Mouse (Mus musculus): ENCODE measurements around the gene Pcolce2.

Pcolce2 gene

GRCm38 (mm10) chr9:95654356-95654755 is 17.0 kb downstream of the Pcolce2 start:
- no peak for DNase-seq (ENCODE audit: low spot score)

DNA sequence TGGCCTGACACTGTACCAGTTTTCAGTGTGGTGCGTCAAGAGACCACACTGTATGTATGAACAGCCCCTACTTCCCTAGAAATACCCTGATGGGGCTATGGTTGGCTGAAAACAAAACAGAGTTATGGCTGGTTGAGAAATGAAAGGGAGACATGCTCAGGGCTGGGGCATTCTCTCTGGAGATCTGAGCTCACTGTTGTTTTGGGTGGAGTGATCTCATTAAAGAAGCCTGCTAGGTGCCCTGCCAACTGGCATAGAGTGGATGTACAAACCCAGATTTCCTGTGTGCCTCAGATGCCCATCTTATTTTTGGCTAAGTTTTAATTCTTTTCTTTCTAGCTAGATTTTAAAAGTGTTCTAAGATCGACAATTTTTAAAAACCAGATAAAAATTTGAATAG is 20.5 kb downstream of the Pcolce2 start:
- DNase-seq (ENCODE audit: low spot score): no peak

DNA sequence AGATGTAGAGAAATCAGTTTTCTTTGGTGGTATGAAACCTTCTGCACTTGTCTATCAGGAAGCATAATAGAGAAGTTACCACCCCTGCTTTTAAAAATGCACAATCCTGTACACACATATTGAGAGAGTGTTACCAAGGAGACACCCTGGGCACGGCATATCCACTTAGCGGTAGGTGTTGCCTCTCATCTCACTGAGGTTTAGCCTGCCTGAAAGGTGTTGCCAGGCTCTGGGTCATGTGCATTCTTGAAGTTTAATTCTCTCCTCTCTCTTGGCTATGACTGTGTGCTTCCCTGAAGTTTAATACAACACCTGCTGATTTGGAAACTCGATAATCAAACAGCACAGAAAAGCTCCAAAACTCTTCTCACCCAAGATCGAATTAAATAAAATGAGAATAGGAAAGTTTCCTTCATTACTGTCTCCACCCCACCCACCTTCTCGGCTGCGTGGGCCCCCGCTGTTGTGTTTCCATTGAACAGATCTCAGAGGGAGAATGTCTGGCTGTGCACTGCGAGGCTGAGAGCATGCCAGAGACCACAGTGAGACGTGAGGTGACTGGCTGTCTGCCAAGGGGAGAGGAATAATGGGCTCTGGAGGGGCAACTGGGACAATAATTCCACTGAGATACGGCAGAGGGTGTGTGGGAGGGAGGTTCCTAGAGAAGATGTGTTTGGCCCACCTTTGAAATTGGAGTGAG is 27.0 kb downstream of the Pcolce2 start:
- no peak for DNase-seq (ENCODE audit: low spot score)

GRCm38 (mm10) chr9:95665835-95666234 is 28.4 kb downstream of the Pcolce2 start:
- no peak for DNase-seq (ENCODE audit: low spot score)

- no peak for DNase-seq (ENCODE audit: low spot score)
Measured at GRCm38 (mm10) chr9:95667836-95668235, 30.4 kb downstream of the Pcolce2 start.

DNA sequence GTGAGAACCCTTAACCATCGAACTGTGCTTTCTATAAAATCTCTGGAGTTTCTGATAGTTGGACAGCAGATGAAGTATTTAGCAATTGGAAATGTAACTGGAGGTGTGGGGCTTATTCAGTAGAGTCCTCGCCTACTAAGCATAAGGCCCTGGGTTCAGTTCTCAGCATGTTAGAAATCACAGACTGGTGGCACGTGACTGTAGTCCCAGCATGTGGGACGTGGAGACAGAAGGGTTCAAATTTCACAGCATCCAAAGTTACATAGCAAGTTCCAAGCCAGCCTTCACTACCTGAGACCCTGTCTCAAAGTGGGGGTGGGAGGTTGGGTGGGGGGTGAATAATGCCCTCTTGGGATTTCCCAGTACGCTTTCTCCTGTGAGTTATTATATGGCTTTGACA is 30.9 kb downstream of the Pcolce2 start:
- peak; percentile 6 for DNase-seq (ENCODE audit: low spot score)

DNA sequence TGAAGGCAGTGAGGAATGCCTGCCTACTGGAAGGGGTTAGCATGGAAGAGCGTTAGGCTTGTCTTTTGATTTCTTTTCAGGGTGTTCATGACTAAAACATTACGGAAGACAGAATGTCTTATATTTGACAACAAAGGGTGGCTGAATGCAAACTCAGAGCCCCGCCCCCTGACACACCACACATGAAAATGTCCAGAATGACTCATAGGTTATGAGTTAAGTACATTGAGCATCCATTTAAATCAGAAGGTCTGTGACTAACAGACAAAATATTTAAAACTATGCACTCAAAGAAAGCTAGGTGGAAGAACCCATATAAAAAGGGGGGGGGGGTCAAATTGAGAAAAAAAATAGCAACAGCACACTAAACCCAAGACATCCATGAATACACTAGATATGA is 34.9 kb downstream of the Pcolce2 start:
- DNase-seq (ENCODE audit: low spot score): no peak

DNA sequence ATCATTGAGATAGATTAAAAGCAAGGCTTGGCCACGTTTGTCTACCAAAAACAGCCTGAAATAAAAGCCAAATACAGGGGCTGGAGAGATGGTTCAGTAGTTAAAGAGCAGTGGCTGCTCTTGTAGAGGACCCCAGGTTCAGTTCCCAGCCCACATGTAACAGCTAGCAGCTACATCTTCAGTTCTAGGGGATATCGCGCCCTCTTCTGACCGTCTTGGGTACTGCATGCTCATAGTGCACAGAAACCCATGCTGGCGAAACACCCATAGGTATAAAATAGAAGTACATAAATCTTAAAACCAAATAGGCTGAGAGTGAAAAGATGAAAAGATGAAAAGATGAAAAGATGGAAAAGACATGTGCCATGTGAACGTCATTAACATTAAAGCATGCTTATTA is 35.4 kb downstream of the Pcolce2 start:
- no peak for DNase-seq (ENCODE audit: low spot score)

DNA sequence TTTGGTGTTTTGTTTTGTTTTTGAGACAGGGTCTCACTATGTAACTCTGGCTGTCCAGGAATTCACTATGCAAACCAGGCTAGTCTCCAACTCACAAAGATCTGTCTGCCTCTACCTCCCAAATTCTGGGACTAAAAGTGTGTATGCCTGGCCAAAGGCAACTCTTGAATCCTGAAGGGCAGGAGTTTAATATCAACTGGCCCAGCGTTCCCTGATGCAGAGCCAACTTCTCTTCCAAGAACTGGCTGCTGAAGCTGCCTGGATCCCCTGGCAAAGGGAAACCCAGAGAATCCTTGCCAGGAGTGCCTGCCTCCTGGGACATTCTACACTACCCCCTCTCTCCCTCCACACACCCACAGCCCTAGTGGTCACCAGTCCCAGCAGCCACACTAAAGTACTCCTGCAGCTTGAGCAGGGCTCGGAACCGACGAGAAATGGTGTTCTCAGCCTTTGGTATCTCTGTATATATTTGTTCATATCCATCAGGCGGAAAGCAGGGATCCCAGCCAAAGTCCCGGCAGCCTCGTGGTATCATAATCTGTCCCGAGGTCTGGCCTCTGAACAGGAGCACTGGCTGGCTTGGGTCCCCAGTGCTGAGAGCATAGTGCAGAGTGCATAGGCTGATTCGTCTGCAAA is 37.8 kb downstream of the Pcolce2 start:
- no peak for DNase-seq (ENCODE audit: low spot score)

DNA sequence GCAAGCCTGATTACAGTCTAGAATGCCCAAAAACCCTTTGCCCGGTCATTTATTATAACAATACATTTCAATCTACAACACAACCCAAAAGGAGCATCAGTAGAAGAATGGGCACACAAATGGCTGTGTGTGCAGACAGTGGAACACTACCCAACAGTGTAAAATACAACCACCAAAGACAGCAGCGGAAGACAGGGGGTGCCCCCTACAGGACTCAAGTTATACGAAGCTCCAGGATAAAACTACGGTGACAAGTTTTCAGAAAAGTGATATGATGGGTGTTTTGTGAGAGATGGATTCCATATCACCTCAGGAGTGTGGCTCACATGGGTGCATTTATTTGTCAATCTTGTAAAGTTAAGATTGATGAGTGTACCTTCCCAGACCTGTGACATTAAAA is 38.6 kb downstream of the Pcolce2 start:
- DNase-seq (ENCODE audit: low spot score): no peak

DNA sequence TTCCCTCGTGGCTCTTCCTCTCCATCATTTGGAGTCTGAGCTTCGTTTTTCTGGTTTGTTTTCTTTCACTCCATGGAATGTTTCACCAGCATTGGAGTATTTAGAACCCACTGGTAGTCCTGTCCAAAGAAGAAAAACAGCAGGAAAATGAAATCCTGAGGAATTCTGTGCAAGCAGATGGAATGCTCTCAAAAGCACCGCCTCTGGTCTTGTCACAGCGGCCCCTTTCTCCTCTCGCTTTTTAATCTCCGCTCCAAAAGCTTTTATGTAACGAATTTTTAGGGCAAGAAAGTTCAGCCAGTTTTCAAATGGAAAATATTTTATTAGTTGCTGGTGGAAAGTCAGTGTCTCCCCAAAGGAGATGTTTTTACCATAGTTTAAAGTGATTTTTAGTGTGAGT is 42.6 kb downstream of the Pcolce2 start:
- no peak for DNase-seq (ENCODE audit: low spot score)

DNA sequence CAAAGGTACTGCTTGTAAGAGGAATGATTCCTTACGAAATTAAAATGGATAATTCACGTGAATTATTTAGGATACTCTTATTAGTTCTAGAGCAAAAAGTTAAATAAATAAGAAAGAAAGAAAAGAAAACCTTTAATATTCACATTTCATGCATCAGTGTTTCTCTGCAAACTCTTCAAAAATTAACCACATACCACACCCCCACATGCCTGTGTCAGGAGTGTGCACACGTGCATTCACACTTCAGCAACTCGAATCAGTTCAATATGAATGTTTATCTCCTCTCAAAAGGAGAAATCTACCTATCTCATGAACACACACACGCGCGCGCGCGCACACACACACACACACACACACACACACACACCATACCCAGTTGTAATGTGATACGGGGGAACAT is 43.3 kb downstream of the Pcolce2 start:
- DNase-seq (ENCODE audit: low spot score): no peak

- peak; percentile 48 for DNase-seq (ENCODE audit: low spot score)
Measured at GRCm38 (mm10) chr9:95685660-95686440, 48.4 kb downstream of the Pcolce2 start.

DNA sequence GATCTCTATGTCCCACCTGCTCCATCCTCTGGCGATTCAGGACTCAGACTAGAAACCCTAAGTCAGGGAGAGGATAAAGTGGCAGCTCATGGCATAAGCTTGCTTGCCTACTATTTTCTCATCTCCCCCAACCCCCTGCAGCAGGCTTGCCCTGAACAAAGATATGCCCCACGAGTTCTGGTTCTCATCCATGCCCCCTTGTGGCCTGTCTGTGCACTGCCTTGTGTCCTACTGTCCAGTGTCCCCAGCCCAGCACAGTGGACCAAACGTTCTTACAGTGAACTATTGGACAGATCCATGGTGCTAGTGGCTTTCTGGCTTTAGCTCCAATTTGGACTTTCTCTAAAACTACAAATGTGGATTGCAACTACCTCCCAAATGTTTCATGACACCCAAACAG is 50.7 kb downstream of the Pcolce2 start:
- peak; percentile 31 for DNase-seq (ENCODE audit: low spot score)

DNA sequence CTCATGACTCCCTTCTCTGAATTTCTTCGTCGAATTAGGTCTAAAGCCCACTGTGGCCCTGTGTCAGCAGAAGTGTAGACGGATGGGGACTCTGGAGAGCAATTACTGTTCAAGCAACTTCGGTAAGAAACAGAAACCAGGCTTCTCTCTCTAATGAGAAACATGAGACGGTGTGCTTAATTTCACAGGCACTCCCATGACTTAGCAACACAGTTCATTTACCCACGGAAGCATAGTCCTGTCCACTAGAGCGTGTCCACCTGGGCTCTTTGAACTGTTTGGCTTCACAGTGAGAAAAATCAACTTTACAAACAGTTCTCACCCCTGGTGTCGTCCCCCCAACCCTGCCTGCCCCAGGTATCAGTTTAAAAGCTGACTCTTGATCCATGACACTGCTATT is 55.4 kb downstream of the Pcolce2 start:
- no peak for DNase-seq (ENCODE audit: low spot score)

DNA sequence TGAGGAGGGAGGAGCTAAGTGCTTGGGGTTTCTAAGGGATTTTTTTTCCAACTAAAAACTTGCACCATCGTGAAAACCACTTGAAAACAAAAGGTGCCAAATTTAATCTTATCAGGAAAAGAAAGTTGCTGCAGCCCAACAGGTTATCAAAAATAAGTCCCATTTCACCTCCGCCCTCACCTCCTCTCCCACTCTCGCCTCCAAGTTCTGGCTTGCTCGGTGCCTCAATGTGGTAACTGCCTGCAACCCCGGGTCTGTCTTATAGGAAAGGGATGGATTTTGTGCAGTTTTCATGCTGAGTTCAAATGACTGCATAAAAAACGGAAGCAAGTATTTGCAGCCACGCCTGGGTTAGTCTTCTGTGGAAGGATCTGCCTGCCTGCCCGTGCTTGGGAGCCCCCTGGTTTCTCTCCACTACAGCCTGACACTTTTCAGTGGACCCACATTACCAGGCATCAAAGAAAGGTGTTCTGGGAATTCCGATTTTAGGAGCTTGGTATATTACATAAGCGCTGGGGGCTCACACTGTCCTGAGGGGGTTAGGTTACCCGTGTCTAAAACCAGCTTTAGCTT is 56.2 kb downstream of the Pcolce2 start:
- no peak for DNase-seq (ENCODE audit: low spot score)

DNA sequence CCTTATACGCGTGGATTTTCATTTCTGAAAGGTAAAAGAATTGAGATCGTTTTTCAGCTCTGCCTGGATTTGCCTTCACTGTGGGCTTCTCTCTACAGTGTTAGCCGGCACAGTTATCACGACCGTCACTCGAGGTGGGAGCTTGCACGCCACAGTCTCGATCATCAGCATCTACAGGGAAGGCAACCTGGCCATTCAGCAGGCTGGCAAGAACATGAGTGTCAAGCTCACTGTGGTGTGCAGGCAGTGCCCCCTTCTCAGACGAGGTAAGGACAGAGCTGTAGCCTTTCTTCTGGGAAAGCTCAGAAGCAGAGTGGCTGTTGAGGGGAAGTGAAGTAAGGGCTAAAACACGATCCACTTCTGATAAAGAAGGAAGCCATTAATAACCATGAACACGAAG is 57.1 kb downstream of the Pcolce2 start:
- no peak for DNase-seq (ENCODE audit: low spot score)

DNA sequence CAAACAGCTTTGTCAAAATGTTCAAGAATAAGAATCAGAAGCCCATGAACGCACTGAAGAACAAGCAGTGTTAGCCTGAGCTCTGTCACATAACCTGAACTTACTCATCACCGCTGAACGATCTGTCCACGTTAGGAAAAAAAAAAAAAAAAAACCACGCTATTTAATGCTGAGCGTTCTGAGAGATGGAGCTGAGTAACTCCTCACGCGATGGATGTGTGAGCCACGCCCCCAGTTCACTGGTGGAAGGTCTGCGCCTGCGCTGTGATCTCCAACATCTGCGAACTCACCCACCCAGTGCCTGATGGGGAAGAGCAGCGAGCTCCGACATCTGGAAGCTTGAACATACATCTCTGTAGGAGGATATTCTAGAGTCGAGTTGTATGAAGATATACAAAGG is 57.6 kb downstream of the Pcolce2 start:
- no peak for DNase-seq (ENCODE audit: low spot score)

DNA sequence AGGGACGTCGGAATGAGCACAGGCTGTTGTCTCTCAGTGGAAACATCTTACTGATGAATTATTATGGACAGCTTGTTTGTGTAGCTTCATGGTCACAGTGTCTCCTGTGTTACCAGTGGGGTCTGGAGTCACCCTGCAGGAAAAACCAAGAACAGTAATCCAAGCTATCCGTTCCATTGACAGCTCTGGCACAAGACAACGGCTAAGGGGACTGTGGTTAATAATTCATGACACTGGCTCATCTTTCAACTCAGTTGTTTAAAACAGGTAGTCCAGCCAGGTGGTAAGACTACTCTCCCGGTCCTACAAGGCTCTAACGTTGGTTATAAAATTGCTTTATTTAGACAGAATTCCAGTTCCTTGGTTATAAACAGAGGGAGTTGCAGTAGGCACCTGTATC is 59.2 kb downstream of the Pcolce2 start:
- no peak for DNase-seq (ENCODE audit: low spot score)

- DNase-seq (ENCODE audit: low spot score): peak; percentile 54
Measured at GRCm38 (mm10) chr9:95697808-95698207, 60.4 kb downstream of the Pcolce2 start.

GRCm38 (mm10) chr9:95699273-95699672 is 61.9 kb downstream of the Pcolce2 start:
- no peak for DNase-seq (ENCODE audit: low spot score)

DNA sequence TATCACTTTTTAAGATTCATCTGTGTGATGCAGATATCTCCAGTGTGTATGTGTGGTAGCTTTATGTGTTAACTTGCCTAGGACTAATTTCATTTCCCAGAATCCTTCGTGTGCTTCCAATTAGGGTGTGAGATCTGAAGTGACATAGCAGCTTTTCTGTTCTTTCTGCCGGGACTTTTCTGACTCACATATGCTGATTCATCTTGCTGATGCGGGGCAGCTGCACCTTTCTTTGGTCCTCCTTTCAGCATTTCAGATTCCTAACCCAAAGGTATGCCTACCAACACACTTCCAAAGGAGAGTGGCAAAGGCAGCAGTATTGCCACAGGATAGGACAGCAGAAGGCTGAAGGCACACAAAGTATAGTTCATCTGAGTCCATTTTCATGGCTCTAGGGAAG is 66.7 kb downstream of the Pcolce2 start:
- no peak for DNase-seq (ENCODE audit: low spot score)

DNA sequence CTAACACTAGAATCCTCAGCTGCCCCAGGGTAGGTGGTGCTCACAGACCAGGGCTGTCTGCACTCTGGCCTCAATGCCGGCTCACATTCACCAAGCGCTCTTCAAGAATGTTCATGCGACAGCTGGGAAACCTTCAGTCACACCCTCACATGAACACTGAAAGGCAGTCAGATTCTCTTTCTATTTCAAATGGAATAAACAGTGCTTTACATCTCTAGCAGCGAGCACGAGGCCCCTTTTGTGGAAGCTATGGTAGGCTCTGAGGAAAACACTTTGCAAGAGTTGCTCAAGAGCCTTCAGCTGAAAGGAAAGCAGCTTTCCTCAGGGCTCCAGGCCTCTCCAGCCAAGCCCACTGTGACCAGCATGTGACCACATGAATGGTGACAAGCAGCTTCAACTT is 68.0 kb downstream of the Pcolce2 start:
- no peak for DNase-seq (ENCODE audit: low spot score)
